Mouse (Mus musculus) urinary bladder, postnatal 4 days (tissue): ENCODE data around the gene Nphp4.
A peak's percentile ranks its signal among the peaks of the same experiment; 100 is the strongest.

ENCODE experiments used
- DNase-seq, 2 experiments: peaks; one replicate each; pipeline ENCODE4 v3.0.0; 2021 to 2022; ENCODE audit warnings: low spot score in 2 of 2

The Nphp4 gene

DNA sequence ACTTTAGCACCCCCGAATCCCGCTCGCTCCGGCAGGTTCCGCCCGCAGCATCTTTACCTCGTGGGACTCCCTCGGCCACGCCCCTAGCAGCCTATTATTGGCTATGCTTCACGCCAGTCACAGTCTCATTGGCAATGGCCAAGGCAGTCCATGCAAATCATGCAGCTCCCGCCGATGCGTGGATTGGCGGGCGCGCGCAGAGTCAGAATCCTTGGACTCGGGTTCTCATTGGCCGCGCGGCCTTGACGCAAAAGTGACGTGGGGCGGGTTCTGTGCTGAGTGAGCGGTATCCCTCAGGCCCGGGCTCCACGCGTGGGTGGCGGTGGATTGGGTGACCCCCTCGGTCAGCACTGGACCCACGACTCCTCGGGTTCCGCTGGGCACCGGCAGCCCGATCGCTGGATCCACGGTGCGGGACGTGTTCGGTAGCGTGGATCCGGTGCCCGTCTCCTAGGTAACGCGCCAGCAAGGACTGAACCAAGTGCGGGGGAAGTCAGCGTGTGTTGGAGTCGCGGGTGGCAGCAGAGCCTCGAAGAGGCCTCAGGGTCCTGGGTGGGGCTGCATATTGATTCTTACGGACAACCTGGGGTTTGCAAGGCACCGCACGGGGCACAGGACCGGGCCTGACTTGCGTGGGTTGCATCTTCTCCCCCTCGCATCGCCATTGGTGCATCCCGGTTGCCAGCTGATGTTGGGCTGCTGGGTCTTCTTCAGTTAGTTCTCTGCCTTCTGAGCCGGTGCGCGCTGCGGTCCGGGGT is 1.1 kb downstream of the Nphp4 start, which contains the start of gene Kcnab2:
TSS of gene Kcnab2 (minus strand) at position 406 of the 758 bp plus-strand sequence.
- peak; percentile 96 to 98 for DNase-seq

DNA sequence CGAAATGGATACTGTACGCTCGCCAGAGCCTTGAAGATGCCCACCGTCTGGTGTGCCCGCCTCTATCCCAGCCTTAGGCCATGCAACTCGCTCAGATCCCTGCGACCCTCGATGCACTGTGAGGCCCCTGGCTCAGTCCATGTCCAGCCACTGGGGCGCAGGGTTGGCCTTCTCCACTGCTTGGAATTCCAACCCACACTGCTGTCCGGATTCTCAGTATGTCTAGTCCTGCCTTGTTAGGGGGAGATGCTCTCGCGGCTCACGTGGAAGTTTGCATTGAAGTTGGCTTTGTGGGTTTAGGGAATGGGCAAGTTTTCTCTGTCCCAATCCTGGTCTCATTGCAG is 1.7 kb downstream of the Nphp4 start:
- peak in 1 of 2 experiments; percentile 23 for DNase-seq

DNA sequence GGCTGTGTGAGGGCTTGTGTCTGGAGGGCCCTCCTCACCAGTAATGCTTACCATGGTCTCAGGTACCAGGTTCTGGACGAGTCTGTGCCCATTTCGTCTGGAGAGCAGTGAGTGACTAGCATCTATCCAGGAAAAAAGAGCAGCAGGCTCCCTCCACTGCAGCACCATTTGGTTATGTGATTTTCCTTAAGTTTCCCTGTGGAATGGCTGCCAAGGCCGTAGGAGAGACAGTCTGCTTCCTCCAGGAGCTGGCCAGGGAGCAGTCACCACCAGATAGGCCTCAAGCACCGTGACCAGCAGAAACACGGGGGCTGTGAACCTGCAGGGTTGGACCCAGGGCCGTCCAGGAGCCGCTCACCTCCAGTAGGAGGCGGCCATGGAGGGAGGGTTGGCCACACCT is 3.9 kb downstream of the Nphp4 start:
- DNase-seq = no peak

DNA sequence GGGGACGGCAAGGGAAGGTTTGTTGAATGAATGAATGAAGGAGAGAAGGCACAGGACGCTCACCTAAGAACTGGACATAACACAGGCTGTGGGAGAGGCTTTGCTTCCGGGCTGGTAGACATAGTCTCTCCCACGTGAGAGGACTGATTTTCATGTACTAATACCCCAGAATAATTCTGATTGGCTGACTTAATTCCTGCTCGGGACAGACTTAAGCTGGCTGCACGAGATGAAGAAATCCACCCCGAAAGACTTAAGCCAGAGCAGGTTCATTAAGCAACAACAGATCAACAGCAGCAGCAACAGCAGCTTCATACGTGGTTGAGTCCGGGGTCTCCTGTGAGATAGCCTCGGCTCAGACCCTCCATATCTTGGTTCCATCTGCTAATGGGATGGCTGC is 11.5 kb downstream of the Nphp4 start:
- DNase-seq = no peak

DNA sequence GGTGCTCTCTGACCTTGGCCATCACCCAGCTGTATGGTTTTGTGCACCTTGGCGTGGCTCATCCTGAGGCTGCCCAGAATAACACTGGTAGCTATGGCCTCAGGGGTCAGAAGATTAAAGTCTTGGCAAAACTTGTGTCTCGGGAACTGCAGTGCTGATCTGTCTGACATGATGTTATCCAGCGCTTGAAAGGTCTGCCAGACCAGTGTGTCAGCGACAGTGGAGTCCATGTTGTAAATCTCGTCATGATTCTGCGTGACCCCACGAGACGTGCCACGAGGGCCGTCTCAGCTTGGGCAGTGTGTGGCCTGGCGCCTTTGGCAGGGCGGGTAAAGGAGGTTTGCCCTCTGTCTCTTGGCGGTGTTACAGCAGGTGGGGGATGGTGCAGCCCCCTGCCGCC is 13.8 kb downstream of the Nphp4 start:
- DNase-seq = no peak

DNA sequence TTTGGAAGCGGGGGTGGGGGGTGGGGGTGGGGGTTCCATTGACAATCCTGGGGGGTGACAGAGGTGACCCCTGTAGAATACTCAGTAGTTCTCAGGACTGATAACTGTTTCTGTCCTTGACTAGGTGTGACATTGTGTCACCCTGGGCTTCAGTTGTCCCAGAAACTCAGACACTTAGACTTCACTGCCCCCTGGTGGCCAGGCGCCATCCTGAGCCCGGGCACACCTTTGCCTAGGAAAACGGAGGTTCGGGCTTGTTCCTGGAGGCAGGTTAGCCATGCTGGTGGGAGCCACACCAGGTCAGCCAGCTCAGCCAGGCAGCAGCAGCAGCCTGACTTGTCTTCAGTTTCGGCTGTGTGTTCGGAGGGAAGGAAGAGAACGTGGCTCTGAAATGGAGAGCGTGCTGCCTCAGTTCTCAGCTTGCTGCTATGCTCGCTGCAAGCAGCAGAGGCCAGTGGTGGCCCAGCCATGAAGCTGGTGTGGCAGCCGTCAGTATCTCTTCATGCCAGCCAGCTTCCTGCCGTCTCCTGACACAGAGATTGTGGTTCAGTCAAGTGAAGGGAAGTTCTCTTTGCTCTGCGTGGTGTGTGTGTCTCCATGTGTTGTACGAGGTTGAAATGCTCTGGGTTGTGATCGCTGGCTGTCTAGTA is 14.9 kb downstream of the Nphp4 start:
- DNase-seq = peak in 1 of 2 experiments; percentile 81

DNA sequence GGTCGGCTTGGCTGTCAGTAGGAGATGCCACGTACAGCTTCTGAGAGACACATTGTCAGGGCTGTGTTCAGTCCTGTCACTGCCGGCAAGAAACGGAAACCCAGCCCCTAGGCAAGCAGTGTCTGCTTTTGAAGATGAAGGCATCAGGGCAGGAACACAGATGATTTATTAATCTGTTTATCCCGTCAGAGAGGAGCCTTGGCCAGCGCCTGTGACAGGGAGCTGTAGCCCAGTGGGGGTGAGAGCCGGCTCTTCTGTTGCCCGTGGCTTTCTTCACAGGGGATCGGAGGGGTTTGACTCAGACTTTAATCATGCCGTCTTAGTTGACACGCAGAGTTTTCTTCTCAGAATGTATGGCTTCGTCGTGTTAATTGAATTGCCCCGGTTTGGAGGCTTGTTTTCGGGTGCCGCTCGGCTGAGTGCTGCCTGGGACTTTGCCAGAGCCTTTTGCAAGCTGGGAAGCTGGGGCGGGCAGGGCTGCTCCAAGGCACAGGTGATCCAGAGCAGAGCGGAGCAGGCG is 17.9 kb downstream of the Nphp4 start:
- DNase-seq = no peak

DNA sequence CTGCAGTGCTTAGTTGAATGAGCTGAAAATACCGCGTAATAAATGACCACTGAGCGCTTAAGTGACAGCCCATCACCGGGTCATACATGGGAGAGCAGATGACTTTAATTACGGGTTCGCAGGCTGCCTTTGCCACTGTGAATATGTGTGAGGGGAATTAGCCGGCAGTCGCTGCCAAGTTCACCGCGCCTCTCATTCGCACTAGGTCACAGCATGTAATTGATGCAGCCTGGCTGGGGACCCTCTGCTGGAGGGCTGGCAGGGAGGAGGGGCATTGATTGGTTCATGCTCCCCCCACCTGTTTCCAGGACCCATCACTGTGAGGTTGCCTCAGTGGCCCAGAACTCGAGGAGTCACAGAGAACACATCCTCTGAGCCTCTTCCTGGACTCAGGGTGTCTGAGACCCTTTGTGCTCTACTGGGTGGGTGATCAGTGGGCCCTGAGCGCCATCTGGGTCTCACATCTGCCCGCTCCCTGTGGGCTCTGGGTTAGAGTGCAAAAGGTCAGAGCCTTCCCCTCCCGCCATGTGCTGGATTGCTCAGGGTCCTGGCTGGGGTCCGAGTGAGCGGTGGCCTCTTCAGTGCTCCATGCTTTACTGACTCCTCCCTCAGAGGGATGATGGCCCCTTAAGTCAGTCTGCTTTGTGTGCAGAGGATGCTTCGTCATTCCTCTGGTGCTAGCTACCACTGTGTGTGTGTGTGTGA is 35.9 kb downstream of the Nphp4 start:
- no peak for DNase-seq

DNA sequence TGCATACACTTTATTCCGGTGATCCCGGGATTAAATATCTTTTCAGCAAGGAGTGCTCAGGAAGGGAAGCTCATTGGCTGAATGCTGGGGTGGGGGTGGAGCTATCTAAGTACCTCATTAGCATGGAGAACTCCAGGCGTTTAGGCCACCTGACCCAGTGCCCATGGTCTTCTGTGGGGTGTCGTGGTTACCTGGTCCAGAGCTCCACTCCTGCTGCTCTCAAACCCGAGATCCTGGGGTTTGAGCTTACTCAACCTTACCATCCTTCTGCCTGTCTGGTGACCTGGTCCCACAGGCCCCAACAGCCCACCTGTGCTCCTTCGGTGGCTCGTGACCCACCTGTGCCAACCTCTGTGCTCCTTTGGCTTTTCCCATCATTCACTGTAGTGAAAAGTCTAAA is 38.4 kb downstream of the Nphp4 start:
- no peak for DNase-seq

DNA sequence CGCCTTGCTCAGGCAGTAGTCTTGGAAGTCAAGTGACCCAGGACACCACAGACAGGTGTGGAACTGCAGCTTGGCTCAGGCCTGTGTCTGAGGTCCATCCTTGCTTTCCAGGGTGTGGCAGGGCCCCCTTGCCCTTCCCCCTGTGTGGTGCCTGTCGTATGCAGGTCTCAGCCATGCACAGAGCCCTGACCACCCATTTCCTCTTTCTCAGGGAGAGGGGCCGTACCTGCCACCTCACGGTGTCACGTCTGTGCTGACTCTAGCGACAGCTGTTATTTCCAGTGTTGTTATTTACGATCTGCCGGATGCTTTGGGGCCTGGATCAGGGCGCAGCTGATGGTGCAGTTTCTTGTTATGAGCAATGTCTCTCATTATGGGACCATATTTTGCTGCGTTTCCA is 42.6 kb downstream of the Nphp4 start:
- no peak for DNase-seq

DNA sequence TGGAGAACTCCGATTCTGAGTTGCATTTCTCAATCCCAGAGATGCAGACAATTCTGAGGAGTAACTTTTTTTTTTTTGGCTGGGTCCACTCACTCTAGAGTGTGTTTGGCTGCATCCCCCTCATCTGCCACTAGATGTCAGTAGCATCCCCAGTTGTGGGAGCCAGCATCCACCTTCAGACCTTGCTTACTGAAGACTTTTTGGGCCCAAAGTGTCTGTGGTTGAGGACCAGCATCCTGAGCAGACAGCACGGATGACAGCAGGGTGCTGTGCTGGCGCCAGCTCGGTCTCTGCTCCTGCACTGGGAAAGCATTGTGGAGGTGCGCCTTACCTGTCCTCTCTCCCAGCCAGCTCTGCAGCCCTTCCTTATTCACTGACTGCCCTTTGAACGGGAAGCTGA is 43.6 kb downstream of the Nphp4 start:
- no peak for DNase-seq

DNA sequence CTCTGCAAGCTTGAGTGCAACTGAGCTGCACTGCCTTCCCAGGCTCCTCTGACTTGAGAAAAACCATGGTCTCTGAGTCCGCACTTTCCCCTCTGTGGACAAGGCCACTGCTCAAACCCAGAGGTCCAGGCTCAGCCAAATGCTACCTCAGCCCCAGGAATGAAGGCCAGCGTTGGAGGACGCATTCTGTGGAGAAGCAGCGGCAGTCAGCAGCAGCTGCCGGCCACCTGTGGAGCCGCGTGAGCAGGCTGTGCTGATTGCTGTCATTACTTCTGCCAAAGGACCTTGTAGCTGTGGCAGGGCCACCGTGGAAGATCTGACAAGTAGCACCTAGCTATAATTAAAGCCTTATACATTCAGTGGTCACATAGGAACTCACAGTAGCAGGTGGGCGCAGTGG is 56.4 kb downstream of the Nphp4 start:
- DNase-seq = no peak

DNA sequence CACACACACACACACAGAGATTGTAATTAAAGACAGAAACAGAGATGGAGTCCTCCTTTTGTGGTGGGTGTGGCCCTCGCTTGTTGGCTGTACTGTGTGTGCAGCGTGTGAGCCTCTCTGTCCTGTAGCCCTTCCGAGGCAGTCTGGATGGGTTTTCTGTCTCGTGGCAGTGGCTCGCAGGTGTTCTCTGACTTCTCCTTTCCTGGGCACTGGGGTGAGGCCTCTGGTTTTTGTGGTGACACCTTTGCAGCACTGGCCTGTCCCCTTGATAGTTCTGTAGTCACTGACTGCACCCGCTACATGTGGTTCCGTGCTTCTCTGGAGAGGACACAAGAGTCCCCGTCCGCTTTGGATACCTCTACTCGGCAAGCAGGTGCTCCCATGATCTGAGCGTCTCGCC is 63.2 kb downstream of the Nphp4 start:
- DNase-seq = no peak

DNA sequence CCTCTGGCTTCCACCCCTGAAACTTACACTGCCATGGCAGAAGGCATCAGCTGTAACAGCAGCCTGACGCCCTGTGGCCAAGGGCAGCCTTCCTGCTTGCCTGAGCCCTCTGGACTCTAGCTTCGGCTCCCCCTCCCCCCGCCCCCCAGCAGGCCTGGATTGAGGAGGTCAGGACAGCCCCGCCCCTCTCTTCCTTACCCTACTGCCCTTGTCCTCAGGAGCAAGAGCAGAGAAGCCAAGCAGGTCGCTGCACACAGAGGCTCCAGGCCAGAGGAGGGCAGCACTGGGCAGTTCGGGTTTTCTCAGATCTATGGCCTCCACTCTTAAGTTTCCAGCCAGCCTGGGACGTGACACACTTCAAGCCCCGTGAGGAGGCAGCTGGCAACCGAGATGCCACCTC is 64.7 kb downstream of the Nphp4 start:
- no peak for DNase-seq

DNA sequence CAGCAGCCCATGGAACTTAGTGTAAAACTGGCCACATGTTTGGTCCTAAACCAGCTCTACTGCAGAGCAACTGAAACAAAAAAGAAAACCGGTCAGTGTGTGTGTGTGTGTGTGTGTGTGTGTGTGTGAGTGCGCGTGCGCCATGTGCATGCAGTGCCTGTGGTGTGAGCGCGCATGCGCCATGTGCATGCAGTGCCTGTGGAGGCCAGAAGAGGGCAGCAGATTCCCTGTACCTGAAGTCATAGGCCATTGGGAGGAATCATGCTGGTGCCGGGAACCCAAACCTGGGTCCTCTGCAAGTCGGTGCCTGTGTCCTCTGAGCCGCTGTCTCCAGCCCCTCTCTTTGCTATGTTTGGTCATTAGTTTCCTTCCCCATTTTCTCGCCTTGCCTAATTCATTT is 65.9 kb downstream of the Nphp4 start:
- no peak for DNase-seq

DNA sequence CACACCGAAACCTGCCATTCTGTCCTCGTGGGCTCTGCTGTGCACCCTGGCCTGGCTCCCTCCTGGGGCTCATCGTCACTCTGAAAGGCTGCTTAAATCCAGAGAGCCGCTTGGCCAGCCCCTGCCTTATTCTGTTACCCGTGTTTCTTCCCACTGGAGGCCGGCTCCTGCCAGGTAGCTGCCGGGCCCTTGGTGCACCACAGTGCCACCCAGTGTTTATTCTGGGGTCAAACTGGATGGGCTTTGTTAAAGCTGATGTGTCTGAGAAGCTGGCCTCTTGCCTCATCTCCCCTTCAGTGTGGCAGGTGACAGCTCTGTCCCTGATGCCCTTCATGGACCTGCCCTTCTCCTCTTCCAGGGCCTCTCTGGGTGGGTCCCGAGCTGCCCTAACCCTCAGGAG is 70.0 kb downstream of the Nphp4 start:
- no peak for DNase-seq

DNA sequence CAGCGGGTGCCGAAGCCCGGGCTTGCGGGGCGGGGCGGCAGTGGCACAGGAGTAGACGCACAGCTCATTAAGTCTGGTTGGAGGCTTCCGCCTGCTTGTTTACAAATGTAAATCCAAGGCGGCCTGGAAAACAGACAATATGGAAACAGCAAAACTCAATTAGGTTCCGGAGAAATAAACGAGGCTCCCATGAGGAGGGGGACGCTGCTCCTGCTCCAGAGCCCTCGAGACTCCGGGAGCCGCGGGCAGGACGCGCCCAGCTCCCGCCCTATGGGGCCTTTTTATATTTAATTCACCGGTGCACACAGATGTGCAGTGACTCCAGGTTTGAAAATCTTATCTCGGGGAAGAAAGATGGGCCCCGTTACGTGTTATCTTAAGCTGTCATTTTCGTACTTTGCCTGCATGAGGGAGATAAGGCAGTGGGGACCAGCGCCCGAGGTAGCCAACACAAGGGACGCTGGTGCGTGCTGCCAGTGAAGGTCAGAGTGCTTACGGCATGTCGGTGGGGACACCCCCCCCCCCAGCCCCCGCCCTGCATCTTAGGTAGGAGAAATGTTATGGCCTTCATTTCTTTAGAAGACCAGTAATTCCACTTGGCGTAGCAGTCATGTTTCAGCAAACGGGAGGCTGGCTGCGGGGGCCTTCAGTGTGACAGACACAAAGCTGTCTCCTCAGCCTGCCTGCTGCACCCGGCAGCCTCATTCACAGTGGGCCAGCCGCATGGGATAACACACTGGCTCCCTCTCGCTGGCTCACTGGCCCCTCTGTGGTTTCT is 71.6 kb downstream of the Nphp4 start:
- DNase-seq = no peak

DNA sequence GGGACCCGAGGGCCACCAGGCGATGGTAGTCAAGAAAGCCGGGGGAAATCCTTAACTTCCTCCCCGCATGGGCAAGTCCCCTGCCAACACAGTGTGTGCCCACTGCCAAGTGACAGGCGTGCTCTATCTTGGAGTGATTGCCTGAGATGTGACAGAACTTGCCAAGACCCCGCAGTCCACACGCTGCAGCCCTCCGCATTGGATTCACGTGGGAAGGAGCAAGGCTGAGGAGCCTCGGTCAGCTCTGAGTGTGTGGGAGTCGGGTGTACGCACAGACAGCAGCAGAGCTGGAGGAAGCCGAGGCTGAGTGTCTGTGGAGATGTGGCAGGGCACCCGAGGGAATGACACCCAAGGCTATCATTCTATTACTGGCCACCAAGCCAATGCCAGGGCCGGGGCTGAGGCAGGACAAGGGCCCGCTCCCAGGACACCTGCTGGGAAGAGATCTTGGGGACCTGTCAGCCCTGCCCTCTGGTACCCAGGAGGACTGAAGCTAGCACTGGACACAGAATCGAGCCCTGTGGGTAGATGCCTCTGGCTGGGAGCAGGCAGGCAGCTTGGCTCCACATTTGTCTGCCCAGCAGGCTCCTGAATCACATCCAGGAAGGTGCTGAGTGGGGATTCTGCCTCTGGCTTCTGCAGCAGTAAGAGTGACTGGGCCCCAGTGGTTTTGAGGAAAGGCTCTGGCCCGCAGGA is 73.1 kb downstream of the Nphp4 start:
- DNase-seq = no peak

DNA sequence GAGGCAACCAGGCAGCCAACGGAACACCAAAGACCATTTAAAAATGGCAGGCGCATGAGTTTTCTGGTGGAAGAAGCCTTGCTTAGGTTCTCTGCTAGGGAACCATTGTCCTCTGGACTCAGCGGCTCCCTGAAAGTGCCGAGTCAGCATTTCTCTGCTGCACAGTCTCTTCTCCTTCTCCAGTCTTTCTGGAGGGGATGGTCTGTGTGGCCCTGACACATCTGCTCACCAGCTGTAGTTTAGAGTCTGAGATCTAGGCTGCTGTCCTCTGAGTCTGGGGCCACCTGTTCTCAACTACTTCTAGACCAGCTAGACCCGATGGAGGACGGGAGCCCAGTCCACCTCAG is 73.7 kb downstream of the Nphp4 start:
- DNase-seq = no peak

DNA sequence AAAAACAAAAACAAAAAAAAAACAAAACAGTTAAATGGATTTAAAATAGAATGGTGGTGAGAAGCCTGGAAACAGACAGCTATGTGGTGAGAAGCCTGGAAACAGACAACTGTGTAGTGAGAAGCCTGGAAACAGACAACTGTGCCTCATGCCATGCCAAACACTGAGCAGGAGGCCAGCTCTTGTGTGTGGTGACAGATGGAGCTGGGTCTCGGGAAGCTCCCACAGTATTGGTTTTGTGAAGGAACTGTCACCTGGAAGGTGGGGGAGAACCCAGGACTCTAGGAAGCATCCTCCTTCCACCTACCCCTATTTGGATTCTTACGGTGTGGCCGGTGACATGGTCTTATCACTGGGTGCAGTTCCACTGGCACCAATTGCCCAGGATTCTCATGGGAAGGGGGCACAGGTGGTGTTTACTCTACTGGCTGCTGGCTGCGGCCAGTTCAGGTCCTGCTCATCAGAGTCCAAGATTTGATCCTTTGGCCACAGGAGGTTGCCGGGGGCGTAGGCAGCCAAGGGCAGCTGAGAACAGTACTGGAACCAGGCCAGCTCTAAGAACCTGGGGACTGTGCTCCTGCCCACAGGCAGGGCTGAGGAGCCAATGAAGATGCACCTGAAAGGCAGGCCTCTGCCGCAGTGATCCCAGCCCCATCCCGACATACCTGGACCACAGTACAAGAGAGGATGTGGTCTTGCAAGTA is 77.2 kb downstream of the Nphp4 start:
- no peak for DNase-seq

DNA sequence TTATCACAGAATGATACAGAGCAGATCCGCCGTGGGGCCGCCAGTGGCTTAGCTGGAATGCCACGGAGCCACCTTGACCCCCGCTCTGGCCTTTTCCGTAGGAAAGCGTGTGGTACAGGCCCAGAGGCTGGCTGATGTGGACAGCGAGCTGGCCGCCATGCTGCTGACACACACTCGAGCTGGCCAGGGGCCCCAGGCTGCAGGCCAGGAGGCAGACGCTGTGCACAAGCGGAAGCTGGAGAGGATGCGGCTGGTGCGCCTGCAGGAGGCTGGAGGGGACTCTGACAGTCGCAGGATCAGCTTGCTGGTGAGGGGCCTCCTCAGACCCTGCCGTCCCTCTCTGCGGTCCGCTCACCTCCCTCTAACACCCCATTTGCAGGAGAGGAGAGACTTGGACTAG is 77.9 kb downstream of the Nphp4 start:
- peak in 1 of 2 experiments; percentile 43 for DNase-seq
